Mouse (Mus musculus): ENCODE results near the gene Slc18a2. TPM values are rescaled to one million over a fixed set of nuclear protein-coding genes. Genes with fewer than 3 reads are reported as not detected.

The Slc18a2 gene
- polyA plus RNA-seq, 1 experiment, result 0.93 TPM

DNA sequence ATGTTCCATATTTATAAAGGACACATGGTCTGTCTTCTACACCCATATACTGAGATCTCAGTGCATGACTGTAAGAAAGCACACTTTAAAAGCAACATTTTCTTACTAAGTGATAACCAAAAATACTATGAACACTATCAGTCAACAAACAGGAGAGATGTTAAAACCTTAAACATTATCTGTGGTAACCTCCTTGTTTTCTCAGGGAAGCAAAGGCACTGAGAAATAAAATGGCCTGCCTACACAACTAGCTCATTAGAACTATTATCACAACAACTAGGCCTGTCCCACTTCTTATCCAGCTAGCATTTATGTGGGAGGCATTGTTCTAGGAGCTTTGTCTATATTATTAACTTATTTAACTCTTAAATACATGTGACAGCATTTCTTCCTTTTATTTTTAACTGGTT lies 70.1 kb downstream of the Slc18a2 start:
- DNase-seq, result no peak
- Histone ChIP-seq H3K4me3 (ENCODE audit: control insufficient read depth, insufficient read depth, low read length) (no peak overlapping the region), H3K36me3 (ENCODE audit: control insufficient read depth, insufficient read depth, low read length) (peaks cover 7% of the 10 kb centered on the region), H3K27ac (ENCODE audit: control insufficient read depth, insufficient read depth, low read length) (no peak overlapping the region), H3K4me1 (replicated peaks; ENCODE audit: control insufficient read depth, insufficient read depth, low read length) (no peaks in the 10 kb centered on the region), H3K27me3 (ENCODE audit: control insufficient read depth, insufficient read depth, low read length) (no peaks in the 10 kb centered on the region)
- TF ChIP-seq CTCF (IDR thresholded peaks at IDR 0.05; ENCODE audit: borderline replicate concordance, control insufficient read depth, extremely low read depth, insufficient read depth, low read length, poor library complexity), result no peak
- TF ChIP-seq POLR2A (IDR thresholded peaks at IDR 0.05; ENCODE audit: control insufficient read depth, extremely low read depth, insufficient read depth, low read length, poor library complexity), result no peak

GRCm38 (mm10) chr19:59336655-59337054 lies 76.0 kb downstream of the Slc18a2 start:
- H3K27ac ChIP-seq (ENCODE audit: control insufficient read depth, insufficient read depth, low read length), result no peak overlapping the region
- H3K27me3 ChIP-seq (ENCODE audit: control insufficient read depth, insufficient read depth, low read length), result no peaks in the 10 kb centered on the region
- H3K4me3 ChIP-seq (ENCODE audit: control insufficient read depth, insufficient read depth, low read length), result no peak overlapping the region
- 97% methylated on average over 1 of the region's 1 CpGs for WGBS
- no peak for TF ChIP-seq CTCF (IDR thresholded peaks at IDR 0.05; ENCODE audit: borderline replicate concordance, control insufficient read depth, extremely low read depth, insufficient read depth, low read length, poor library complexity)
- TF ChIP-seq POLR2A (IDR thresholded peaks at IDR 0.05; ENCODE audit: control insufficient read depth, extremely low read depth, insufficient read depth, low read length, poor library complexity), result no peak
- no peak for DNase-seq
- H3K36me3 ChIP-seq (ENCODE audit: control insufficient read depth, insufficient read depth, low read length), result no peaks in the 10 kb centered on the region
- no peaks in the 10 kb centered on the region for H3K4me1 ChIP-seq (replicated peaks; ENCODE audit: control insufficient read depth, insufficient read depth, low read length)

DNA sequence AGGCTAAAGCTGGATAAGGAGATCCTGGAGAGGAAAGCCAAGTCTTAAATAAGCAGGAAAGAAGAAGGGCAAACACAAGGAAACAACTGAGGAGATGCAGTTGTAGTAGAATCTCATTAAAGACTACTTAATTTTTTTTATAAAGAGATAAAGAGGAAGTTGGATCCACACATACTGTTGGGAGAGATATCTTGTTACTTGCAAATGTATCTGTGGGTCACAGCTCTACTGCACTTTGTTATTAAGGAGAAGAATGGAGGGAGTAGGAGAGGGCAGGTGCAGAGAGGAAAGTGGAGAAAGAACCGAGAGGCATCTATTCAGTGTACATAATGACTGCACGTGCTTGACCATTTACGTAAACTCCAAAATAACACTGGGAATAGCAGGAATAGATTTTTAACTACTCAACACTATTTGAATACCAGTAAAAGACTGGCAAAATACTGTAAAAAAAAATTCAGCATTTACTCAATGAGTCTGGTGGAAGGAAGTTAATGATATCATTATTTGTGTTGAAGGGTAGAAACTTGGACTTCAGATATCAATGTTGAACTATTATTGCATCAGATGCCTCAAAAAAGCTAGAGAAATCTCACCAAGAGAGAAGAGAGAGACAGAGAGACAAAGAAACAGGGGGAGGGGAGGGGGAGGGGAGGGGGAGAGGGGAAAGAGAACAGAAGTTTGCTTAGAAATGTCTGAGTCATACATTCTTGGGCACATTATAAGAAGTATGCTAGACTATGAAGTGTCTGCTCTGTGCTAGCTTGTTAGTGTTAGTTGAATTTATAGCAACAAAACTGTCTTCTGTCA lies 77.4 kb downstream of the Slc18a2 start:
- WGBS, result 88% methylated on average over 3 of the region's 3 CpGs
- H3K4me1 ChIP-seq (replicated peaks; ENCODE audit: control insufficient read depth, insufficient read depth, low read length), result no peaks in the 10 kb centered on the region
- H3K27me3 ChIP-seq (ENCODE audit: control insufficient read depth, insufficient read depth, low read length), result no peaks in the 10 kb centered on the region
- no peaks in the 10 kb centered on the region for H3K36me3 ChIP-seq (ENCODE audit: control insufficient read depth, insufficient read depth, low read length)
- TF ChIP-seq CTCF (IDR thresholded peaks at IDR 0.05; ENCODE audit: borderline replicate concordance, control insufficient read depth, extremely low read depth, insufficient read depth, low read length, poor library complexity), result no peak
- TF ChIP-seq POLR2A (IDR thresholded peaks at IDR 0.05; ENCODE audit: control insufficient read depth, extremely low read depth, insufficient read depth, low read length, poor library complexity), result no peak
- no peak overlapping the region for H3K27ac ChIP-seq (ENCODE audit: control insufficient read depth, insufficient read depth, low read length)
- H3K4me3 ChIP-seq (ENCODE audit: control insufficient read depth, insufficient read depth, low read length), result no peak overlapping the region
- DNase-seq, result no peak

DNA sequence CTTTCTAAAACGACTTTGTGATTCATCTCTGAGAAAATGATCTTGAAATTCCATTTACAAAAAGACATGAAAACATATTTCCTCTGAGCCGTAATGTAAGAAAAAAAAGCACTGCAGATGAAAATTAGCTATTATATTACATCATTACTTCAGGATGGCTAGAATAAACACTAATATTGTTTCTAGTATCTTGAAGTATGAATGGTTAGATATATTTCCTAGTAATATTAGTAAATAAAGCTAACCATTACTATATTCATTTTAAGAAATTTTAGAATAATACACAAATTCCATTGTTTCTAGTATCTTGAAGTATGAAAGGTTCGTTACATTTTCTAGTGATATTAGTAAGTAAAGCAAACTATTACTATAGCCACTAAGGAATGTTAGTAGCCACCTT lies 79.2 kb downstream of the Slc18a2 start:
- no peaks in the 10 kb centered on the region for H3K36me3 ChIP-seq (ENCODE audit: control insufficient read depth, insufficient read depth, low read length)
- no peak overlapping the region for H3K4me3 ChIP-seq (ENCODE audit: control insufficient read depth, insufficient read depth, low read length)
- no peak for TF ChIP-seq CTCF (IDR thresholded peaks at IDR 0.05; ENCODE audit: borderline replicate concordance, control insufficient read depth, extremely low read depth, insufficient read depth, low read length, poor library complexity)
- no peak for TF ChIP-seq POLR2A (IDR thresholded peaks at IDR 0.05; ENCODE audit: control insufficient read depth, extremely low read depth, insufficient read depth, low read length, poor library complexity)
- H3K27me3 ChIP-seq (ENCODE audit: control insufficient read depth, insufficient read depth, low read length), result no peaks in the 10 kb centered on the region
- no peak for DNase-seq
- WGBS, result 89% methylated on average over 3 of the region's 3 CpGs
- H3K4me1 ChIP-seq (replicated peaks; ENCODE audit: control insufficient read depth, insufficient read depth, low read length), result peaks cover 7% of the 10 kb centered on the region
- no peak overlapping the region for H3K27ac ChIP-seq (ENCODE audit: control insufficient read depth, insufficient read depth, low read length)

DNA sequence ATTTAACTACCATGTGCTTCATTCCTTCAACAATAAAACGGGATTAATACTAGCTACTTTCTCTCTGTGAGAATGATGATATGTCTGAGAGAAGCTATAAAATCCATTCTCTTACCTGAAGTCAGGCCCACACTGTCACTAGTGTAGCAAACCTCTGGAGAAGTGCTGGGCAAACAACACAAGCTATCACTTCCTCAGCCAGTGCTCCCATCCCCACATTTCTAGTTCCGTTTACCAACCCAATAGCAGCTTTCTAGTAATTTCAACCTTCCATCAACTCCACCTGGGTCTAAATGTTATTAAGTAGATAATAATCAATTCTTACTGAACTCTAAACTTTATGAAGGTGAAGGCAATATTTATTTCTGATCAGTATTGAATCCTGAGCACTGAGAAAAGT lies 82.3 kb downstream of the Slc18a2 start:
- no peak for TF ChIP-seq CTCF (IDR thresholded peaks at IDR 0.05; ENCODE audit: borderline replicate concordance, control insufficient read depth, extremely low read depth, insufficient read depth, low read length, poor library complexity)
- TF ChIP-seq POLR2A (IDR thresholded peaks at IDR 0.05; ENCODE audit: control insufficient read depth, extremely low read depth, insufficient read depth, low read length, poor library complexity), result no peak
- Histone ChIP-seq H3K27ac (ENCODE audit: control insufficient read depth, insufficient read depth, low read length) (no peak overlapping the region), H3K36me3 (ENCODE audit: control insufficient read depth, insufficient read depth, low read length) (no peaks in the 10 kb centered on the region), H3K4me1 (replicated peaks; ENCODE audit: control insufficient read depth, insufficient read depth, low read length) (peaks cover 7% of the 10 kb centered on the region), H3K4me3 (ENCODE audit: control insufficient read depth, insufficient read depth, low read length) (no peak overlapping the region), H3K27me3 (ENCODE audit: control insufficient read depth, insufficient read depth, low read length) (no peaks in the 10 kb centered on the region)
- DNase-seq, result no peak
- 20% methylated on average over 2 of the region's 2 CpGs for WGBS

GRCm38 (mm10) chr19:59344304-59344711 lies 83.6 kb downstream of the Slc18a2 start:
- Histone ChIP-seq H3K27me3 (ENCODE audit: control insufficient read depth, insufficient read depth, low read length) (no peaks in the 10 kb centered on the region), H3K4me1 (replicated peaks; ENCODE audit: control insufficient read depth, insufficient read depth, low read length) (peaks cover 7% of the 10 kb centered on the region), H3K27ac (ENCODE audit: control insufficient read depth, insufficient read depth, low read length) (no peak overlapping the region), H3K36me3 (ENCODE audit: control insufficient read depth, insufficient read depth, low read length) (no peaks in the 10 kb centered on the region), H3K4me3 (ENCODE audit: control insufficient read depth, insufficient read depth, low read length) (peak overlapping the region; percentile 85)
- under 1% methylated on average over 14 of the region's 14 CpGs for WGBS
- peak; percentile 52 for DNase-seq
- no peak for TF ChIP-seq CTCF (IDR thresholded peaks at IDR 0.05; ENCODE audit: borderline replicate concordance, control insufficient read depth, extremely low read depth, insufficient read depth, low read length, poor library complexity)
- TF ChIP-seq POLR2A (IDR thresholded peaks at IDR 0.05; ENCODE audit: control insufficient read depth, extremely low read depth, insufficient read depth, low read length, poor library complexity), result no peak
